Mouse (Mus musculus) C2C12 (cell line): ENCODE data around the gene Nags. TPM values are rescaled to one million over a fixed set of nuclear protein-coding genes. Genes with fewer than 3 reads are reported as not detected.

Experiments
- H3K27me3 ChIP-seq: one replicate; pipeline ENCODE4 v1.6.1; 2011; ENCODE audit not compliant: control insufficient read depth, insufficient read depth, insufficient read length
- H3K36me3 ChIP-seq: one replicate; pipeline ENCODE4 v1.6.1; 2011; ENCODE audit not compliant: control insufficient read depth, insufficient read depth
- H3K4me3 ChIP-seq: one replicate; pipeline ENCODE4 v1.5.1; 2011; ENCODE audit warnings: mild to moderate bottlenecking, control low read depth; ENCODE audit not compliant: poor library complexity, insufficient read depth, severe bottlenecking
- H3K79me2 ChIP-seq: one replicate; pipeline ENCODE4 v1.6.1; 2011; ENCODE audit not compliant: control insufficient read depth, insufficient read depth
- H3K79me3 ChIP-seq: one replicate; pipeline ENCODE4 v1.6.1; 2011; ENCODE audit warnings: low read depth, control low read depth
- H3ac ChIP-seq: one replicate; pipeline ENCODE3; 2011; ENCODE audit warnings: low read depth; ENCODE audit not compliant: control insufficient read depth, insufficient read length
- CEBPB ChIP-seq: IDR thresholded peaks from one replicate; pipeline ENCODE4 v1.6.1; 2011; ENCODE audit warnings: low read depth, mild to moderate bottlenecking, control low read depth, moderate library complexity
- CTCF ChIP-seq: IDR thresholded peaks from one replicate; pipeline ENCODE4 v1.5.1; 2011; ENCODE audit not compliant: control insufficient read depth, insufficient read depth, insufficient read length
- FOSL1 ChIP-seq: IDR thresholded peaks from one replicate; pipeline ENCODE4 v1.8.0; 2011; ENCODE audit warnings: mild to moderate bottlenecking, low read length; ENCODE audit not compliant: poor library complexity, insufficient read depth, severe bottlenecking
- MAX ChIP-seq: IDR thresholded peaks from one replicate; pipeline ENCODE4 v1.6.1; 2011; ENCODE audit warnings: mild to moderate bottlenecking, control low read depth
- MYOD1 ChIP-seq: IDR thresholded peaks from one replicate; pipeline ENCODE4 v1.6.1; 2011; ENCODE audit warnings: low read depth; ENCODE audit not compliant: control insufficient read depth, insufficient read length
- MYOG ChIP-seq: IDR thresholded peaks from one replicate; pipeline ENCODE4 v1.6.1; 2011; ENCODE audit not compliant: control insufficient read depth, insufficient read length; ENCODE audit errors: extremely low read depth
- USF1 ChIP-seq: IDR thresholded peaks from one replicate; pipeline ENCODE4 v1.6.1; 2011; ENCODE audit warnings: low read depth, mild to moderate bottlenecking, control low read depth, moderate library complexity
- polyA plus RNA-seq: library from polyadenylated mRNA; unstranded; fragments of >200 nt; fragmentation: generic; extraction: Trizol; gene quantifications from one replicate; pipeline ENCODE4 v1.2.1, GENCODE M21; 2012; ENCODE audit warnings: missing spikeins

Gene Nags
- polyA plus RNA-seq, 1 experiment, result not detected

- H3K79me3 ChIP-seq, result no peaks in the 10 kb centered on the region
- H3K27me3 ChIP-seq, result peaks cover 9% of the 10 kb centered on the region
- TF ChIP-seq MYOD1 (no peak), CTCF (no peak), MAX (no peak), FOSL1 (no peak), MYOG (no peak), CEBPB (no peak), USF1 (no peak)
- H3ac ChIP-seq, result no peak overlapping the region
- H3K79me2 ChIP-seq, result no peaks in the 10 kb centered on the region
- no peaks in the 10 kb centered on the region for H3K36me3 ChIP-seq
- no peak overlapping the region for H3K4me3 ChIP-seq
Measured at GRCm38 (mm10) chr11:102137625-102138446, 7.5 kb upstream of the Nags start.

GRCm38 (mm10) chr11:102138447-102138740, 6.9 kb upstream of the Nags start:
- Histone ChIP-seq H3K36me3 (no peaks in the 10 kb centered on the region), H3K79me3 (no peaks in the 10 kb centered on the region), H3ac (no peak overlapping the region), H3K4me3 (no peak overlapping the region), H3K27me3 (peaks cover 9% of the 10 kb centered on the region), H3K79me2 (no peaks in the 10 kb centered on the region)
- no peak for TF ChIP-seq USF1
- peak; percentile 80 for TF ChIP-seq CTCF

DNA sequence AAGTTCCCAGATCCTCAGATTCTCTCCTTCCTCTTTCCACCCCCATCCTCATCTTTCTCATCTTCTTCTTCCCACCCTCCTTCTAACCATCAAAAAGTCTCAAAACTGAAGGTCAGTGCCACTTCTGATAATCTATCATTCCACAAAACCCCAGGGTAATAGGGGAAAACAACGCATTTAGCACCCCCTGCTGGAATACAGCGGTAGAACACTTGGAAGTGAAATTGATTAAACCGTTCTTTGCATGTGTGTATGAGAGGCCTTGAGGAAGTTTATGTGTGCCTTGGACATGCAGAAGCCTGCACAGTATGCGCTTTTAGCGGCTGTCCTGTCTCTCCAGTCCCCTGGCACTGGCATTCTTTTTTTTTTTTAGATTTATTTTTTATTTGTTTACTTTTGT, 4.8 kb upstream of the Nags start:
- Histone ChIP-seq H3K79me3 (no peaks in the 10 kb centered on the region), H3K27me3 (peaks cover 13% of the 10 kb centered on the region), H3K4me3 (no peak overlapping the region), H3K36me3 (no peaks in the 10 kb centered on the region), H3K79me2 (no peaks in the 10 kb centered on the region), H3ac (no peak overlapping the region)
- TF ChIP-seq USF1, result no peak

GRCm38 (mm10) chr11:102142355-102142754, 3.0 kb upstream of the Nags start:
- Histone ChIP-seq H3K4me3 (no peak overlapping the region), H3K79me2 (no peaks in the 10 kb centered on the region), H3K36me3 (no peaks in the 10 kb centered on the region), H3ac (no peak overlapping the region), H3K79me3 (no peaks in the 10 kb centered on the region), H3K27me3 (peaks cover 25% of the 10 kb centered on the region)
- TF ChIP-seq MYOG, result no peak
- no peak for TF ChIP-seq FOSL1
- no peak for TF ChIP-seq CEBPB
- no peak for TF ChIP-seq MYOD1

DNA sequence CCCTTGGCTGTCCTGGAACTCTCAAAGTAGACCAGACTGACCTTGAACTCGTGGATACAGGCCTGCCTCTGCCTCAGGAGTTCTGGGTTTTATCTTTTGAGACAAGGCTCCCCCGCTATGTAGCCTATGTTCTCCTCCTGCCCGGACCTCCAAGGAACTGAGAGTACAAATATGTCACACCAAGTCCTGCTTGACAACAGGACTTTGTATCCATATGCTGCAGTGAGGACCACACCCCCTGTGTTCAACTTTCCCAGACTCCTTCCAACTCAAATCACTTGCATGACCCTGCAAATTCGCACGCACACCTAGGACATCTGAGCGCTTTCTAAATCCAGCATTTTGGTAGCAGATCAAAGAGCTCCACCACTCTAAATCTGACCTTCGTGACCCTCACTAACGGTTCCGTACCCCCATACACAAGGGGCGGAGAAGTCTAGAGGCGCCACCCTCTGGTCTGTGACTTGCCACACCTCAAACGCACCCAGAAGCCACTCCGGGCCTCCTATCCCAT, 299 bp upstream of the Nags start:
- H3K27me3 ChIP-seq, result peaks cover 42% of the 10 kb centered on the region
- H3K4me3 ChIP-seq, result no peak overlapping the region
- no peaks in the 10 kb centered on the region for H3K36me3 ChIP-seq
- H3K79me2 ChIP-seq, result no peaks in the 10 kb centered on the region
- no peak overlapping the region for H3ac ChIP-seq
- no peak for TF ChIP-seq MYOG
- TF ChIP-seq FOSL1, result no peak
- TF ChIP-seq MYOD1, result no peak
- no peak for TF ChIP-seq CEBPB
- TF ChIP-seq USF1, result no peak
- TF ChIP-seq MAX, result no peak
- no peak for TF ChIP-seq CTCF
- H3K79me3 ChIP-seq, result no peaks in the 10 kb centered on the region

DNA sequence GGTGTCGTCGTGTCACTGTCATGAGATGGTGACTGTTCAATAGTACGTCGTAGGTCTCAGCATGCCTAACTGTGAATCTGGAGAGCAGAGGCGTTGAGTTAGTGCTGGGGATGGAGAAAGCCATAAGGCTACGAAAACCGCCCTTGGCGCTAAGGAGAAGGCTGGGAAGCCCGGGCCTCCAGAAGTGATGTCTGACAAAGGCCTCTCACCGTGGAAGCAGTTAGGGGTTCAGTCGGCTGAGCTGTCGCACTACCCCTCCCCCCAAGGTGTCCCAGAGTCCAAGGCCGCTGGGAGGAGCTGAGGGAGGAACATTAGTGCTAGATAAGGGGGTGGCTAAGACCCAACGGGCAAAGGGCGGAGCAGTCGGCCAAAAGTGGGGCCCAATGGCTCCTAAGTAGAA, 692 bp downstream of the Nags start:
- Histone ChIP-seq H3ac (no peak overlapping the region), H3K27me3 (peaks cover 42% of the 10 kb centered on the region), H3K79me3 (no peaks in the 10 kb centered on the region), H3K79me2 (no peaks in the 10 kb centered on the region), H3K36me3 (no peaks in the 10 kb centered on the region), H3K4me3 (no peak overlapping the region)
- TF ChIP-seq MAX (no peak), FOSL1 (no peak), CEBPB (no peak), CTCF (no peak), MYOD1 (no peak), MYOG (no peak), USF1 (no peak)

GRCm38 (mm10) chr11:102146531-102146930, 1.2 kb downstream of the Nags start:
- no peak overlapping the region for H3K4me3 ChIP-seq

More at GRCm38 (mm10) chr11:102146531-102146930, 1.2 kb downstream of the Nags start:
- Histone ChIP-seq H3ac (no peak overlapping the region), H3K36me3 (no peaks in the 10 kb centered on the region), H3K27me3 (peaks cover 42% of the 10 kb centered on the region), H3K79me2 (no peaks in the 10 kb centered on the region), H3K79me3 (no peaks in the 10 kb centered on the region)
- TF ChIP-seq MYOG (no peak), MYOD1 (no peak), CEBPB (no peak), MAX (no peak), CTCF (no peak), USF1 (no peak), FOSL1 (no peak)
